Mouse (Mus musculus) layer of hippocampus, adult 8-10 months (tissue): ENCODE measurements around the gene Ube2n. TPM values are rescaled to one million over a fixed set of nuclear protein-coding genes. Genes with fewer than 3 reads are reported as not detected.
"Not testable (repeated sequence)": the region's sequence is repeated elsewhere in the genome, so short reads cannot be mapped to it uniquely, and the experiment has no call there.

ENCODE experiments used
- DNase-seq, 2 experiments: peaks; one replicate each; pipeline ENCODE4 v3.0.0; 2022; ENCODE audit warnings: low spot score in 2 of 2
- total RNA-seq, 4 experiments: library from RNA; stranded (reverse); gene quantifications; 2 replicates each; pipeline ENCODE4 v1.2.4; 2022

Ube2n gene
- total RNA-seq, 4 experiments from 2014 or later = 176 to 226 (median 205) TPM

- DNase-seq = no peak
Measured at GRCm38 (mm10) chr10:95525037-95525675, 10.2 kb downstream of the Ube2n start.

GRCm38 (mm10) chr10:95525871-95526270 is 10.9 kb downstream of the Ube2n start:
- no peak for DNase-seq

GRCm38 (mm10) chr10:95526495-95527122 is 11.7 kb downstream of the Ube2n start:
- no peak for DNase-seq

- no peak for DNase-seq
Measured at GRCm38 (mm10) chr10:95530551-95531121, 15.7 kb downstream of the Ube2n start.

- no peak for DNase-seq
Measured at GRCm38 (mm10) chr10:95532916-95533315, 18.0 kb downstream of the Ube2n start.

GRCm38 (mm10) chr10:95533382-95533781 is 18.4 kb downstream of the Ube2n start:
- DNase-seq = no peak

GRCm38 (mm10) chr10:95535399-95536221 is 20.7 kb downstream of the Ube2n start:
- DNase-seq = no peak

GRCm38 (mm10) chr10:95536222-95536541 is 21.2 kb downstream of the Ube2n start:
- DNase-seq = no peak

- DNase-seq = no peak
Measured at GRCm38 (mm10) chr10:95539260-95539659, 24.3 kb downstream of the Ube2n start.

- DNase-seq = no peak
Measured at GRCm38 (mm10) chr10:95539841-95540240, 24.9 kb downstream of the Ube2n start.

GRCm38 (mm10) chr10:95542916-95543315 is 28.0 kb downstream of the Ube2n start:
- no peak for DNase-seq

GRCm38 (mm10) chr10:95543377-95543776 is 28.4 kb downstream of the Ube2n start:
- no peak for DNase-seq

GRCm38 (mm10) chr10:95544004-95544403 is 29.1 kb downstream of the Ube2n start:
- DNase-seq = no peak

GRCm38 (mm10) chr10:95544651-95545050 is 29.7 kb downstream of the Ube2n start:
- DNase-seq = no peak

- DNase-seq = no peak
Measured at GRCm38 (mm10) chr10:95545051-95545450, 30.1 kb downstream of the Ube2n start.

GRCm38 (mm10) chr10:95546178-95546577 is 31.2 kb downstream of the Ube2n start:
- no peak for DNase-seq

GRCm38 (mm10) chr10:95548154-95548826 is 33.3 kb downstream of the Ube2n start:
- no peak for DNase-seq

- DNase-seq = not testable (repeated sequence)
Measured at GRCm38 (mm10) chr10:95549080-95549479, 34.1 kb downstream of the Ube2n start.

GRCm38 (mm10) chr10:95550506-95550905 is 35.6 kb downstream of the Ube2n start:
- no peak for DNase-seq

- no peak for DNase-seq
Measured at GRCm38 (mm10) chr10:95551752-95552151, 36.8 kb downstream of the Ube2n start.

GRCm38 (mm10) chr10:95552326-95552725 is 37.4 kb downstream of the Ube2n start:
- DNase-seq = no peak

- no peak for DNase-seq
Measured at GRCm38 (mm10) chr10:95555866-95556265, 40.9 kb downstream of the Ube2n start.
